Mouse (Mus musculus): ENCODE data around the gene Dclk1. TPM values are rescaled to one million over a fixed set of nuclear protein-coding genes. Genes with fewer than 3 reads are reported as not detected.

Dclk1 gene
- polyA plus RNA-seq, 2 experiments = 23.3 to 66.2 TPM

GRCm38 (mm10) chr3:55571552-55572296 is 329.6 kb downstream of the Dclk1 start:
- Histone ChIP-seq H3K27ac (replicated peaks; ENCODE audit: low read depth, low read length) (no peak overlapping the region), H3K9ac (ENCODE audit: low read depth, low read length, severe bottlenecking) (no peak overlapping the region), H3K4me3 (replicated peaks; ENCODE audit: low read length) (no peak overlapping the region), H3K36me3 (ENCODE audit: control insufficient read depth, insufficient read depth, low read length) (no peaks in the 10 kb centered on the region), H3K27me3 (ENCODE audit: control insufficient read depth, insufficient read depth, low read length) (no peaks in the 10 kb centered on the region), H3K4me2 (replicated peaks; ENCODE audit: low read depth, low read length, severe bottlenecking) (no peak overlapping the region), H3K4me1 (ENCODE audit: control insufficient read depth, insufficient read depth, low read length) (peaks cover 4% of the 10 kb centered on the region; the same call in 1 of the 2 replicates), H3K9me3 (ENCODE audit: control insufficient read depth, low read length) (no peaks in the 10 kb centered on the region)
- DNase-seq (ENCODE audit: low spot score) (peak; percentile 66), ATAC-seq (ENCODE audit: low FRiP score, low read depth) (no peak)
- TF ChIP-seq POLR2A (IDR thresholded peaks at IDR 0.05; ENCODE audit: borderline replicate concordance, extremely low read depth, insufficient read depth, insufficient read length) = no peak
- 34% methylated on average over 11 of the region's 11 CpGs for WGBS

GRCm38 (mm10) chr3:55572297-55572681 is 330.1 kb downstream of the Dclk1 start:
- no peaks in the 10 kb centered on the region for H3K36me3 ChIP-seq (ENCODE audit: control insufficient read depth, insufficient read depth, low read length)
- no peak overlapping the region for H3K9ac ChIP-seq (ENCODE audit: low read depth, low read length, severe bottlenecking)
- WGBS = 64% methylated on average over 4 of the region's 4 CpGs
- H3K9me3 ChIP-seq (ENCODE audit: control insufficient read depth, low read length) = no peaks in the 10 kb centered on the region
- ATAC-seq (ENCODE audit: low FRiP score, low read depth) (no peak), DNase-seq (ENCODE audit: low spot score) (no peak)
- no peak overlapping the region for H3K27ac ChIP-seq (replicated peaks; ENCODE audit: low read depth, low read length)
- H3K4me2 ChIP-seq (replicated peaks; ENCODE audit: low read depth, low read length, severe bottlenecking) = no peak overlapping the region
- H3K4me1 ChIP-seq (ENCODE audit: control insufficient read depth, insufficient read depth, low read length) = peaks cover 4% of the 10 kb centered on the region; the same call in 1 of the 2 replicates
- no peak overlapping the region for H3K4me3 ChIP-seq (replicated peaks; ENCODE audit: low read length)
- no peaks in the 10 kb centered on the region for H3K27me3 ChIP-seq (ENCODE audit: control insufficient read depth, insufficient read depth, low read length)
- no peak for TF ChIP-seq POLR2A (IDR thresholded peaks at IDR 0.05; ENCODE audit: borderline replicate concordance, extremely low read depth, insufficient read depth, insufficient read length)

- H3K4me2 ChIP-seq (replicated peaks; ENCODE audit: low read depth, low read length, severe bottlenecking) = no peak overlapping the region
- H3K27ac ChIP-seq (replicated peaks; ENCODE audit: low read depth, low read length) = no peak overlapping the region
- H3K9ac ChIP-seq (ENCODE audit: low read depth, low read length, severe bottlenecking) = no peak overlapping the region
- no peak for ATAC-seq (ENCODE audit: low FRiP score, low read depth)
- no peak for DNase-seq (ENCODE audit: low spot score)
- H3K4me1 ChIP-seq (ENCODE audit: control insufficient read depth, insufficient read depth, low read length) = peaks cover 4% of the 10 kb centered on the region; the same call in 1 of the 2 replicates
- no peaks in the 10 kb centered on the region for H3K9me3 ChIP-seq (ENCODE audit: control insufficient read depth, low read length)
- WGBS = 35% methylated on average over 4 of the region's 4 CpGs
- no peak for TF ChIP-seq POLR2A (IDR thresholded peaks at IDR 0.05; ENCODE audit: borderline replicate concordance, extremely low read depth, insufficient read depth, insufficient read length)
- no peak overlapping the region for H3K4me3 ChIP-seq (replicated peaks; ENCODE audit: low read length)
- H3K36me3 ChIP-seq (ENCODE audit: control insufficient read depth, insufficient read depth, low read length) = no peaks in the 10 kb centered on the region
- H3K27me3 ChIP-seq (ENCODE audit: control insufficient read depth, insufficient read depth, low read length) = no peaks in the 10 kb centered on the region
These were observed 331.8 kb downstream of the Dclk1 start for GRCm38 (mm10) chr3:55574003-55574402.

- Histone ChIP-seq H3K9ac (ENCODE audit: low read depth, low read length, severe bottlenecking) (no peak overlapping the region), H3K4me2 (replicated peaks; ENCODE audit: low read depth, low read length, severe bottlenecking) (no peak overlapping the region), H3K27me3 (ENCODE audit: control insufficient read depth, insufficient read depth, low read length) (no peaks in the 10 kb centered on the region), H3K36me3 (ENCODE audit: control insufficient read depth, insufficient read depth, low read length) (no peaks in the 10 kb centered on the region), H3K4me3 (replicated peaks; ENCODE audit: low read length) (no peak overlapping the region), H3K9me3 (ENCODE audit: control insufficient read depth, low read length) (no peaks in the 10 kb centered on the region), H3K4me1 (ENCODE audit: control insufficient read depth, insufficient read depth, low read length) (peaks cover 43% of the 10 kb centered on the region), H3K27ac (replicated peaks; ENCODE audit: low read depth, low read length) (peak overlapping the region; percentile 70; the same call in 1 of the 2 replicates)
- peak; percentile 50 for DNase-seq (ENCODE audit: low spot score)
- no peak for TF ChIP-seq POLR2A (IDR thresholded peaks at IDR 0.05; ENCODE audit: borderline replicate concordance, extremely low read depth, insufficient read depth, insufficient read length)
- WGBS = 7% methylated on average over 12 of the region's 12 CpGs
- peak; percentile 17; the same call in 1 of the 2 replicates for ATAC-seq (ENCODE audit: low FRiP score, low read depth)
These were observed 345.3 kb downstream of the Dclk1 start for GRCm38 (mm10) chr3:55587434-55587971.

- H3K27me3 ChIP-seq (ENCODE audit: control insufficient read depth, insufficient read depth, low read length) = no peaks in the 10 kb centered on the region
- H3K9ac ChIP-seq (ENCODE audit: low read depth, low read length, severe bottlenecking) = no peak overlapping the region
- WGBS = 8% methylated on average over 12 of the region's 12 CpGs
- peak overlapping the region; percentile 70 for H3K27ac ChIP-seq (replicated peaks; ENCODE audit: low read depth, low read length)
- DNase-seq (ENCODE audit: low spot score) (peak; percentile 52), ATAC-seq (ENCODE audit: low FRiP score, low read depth) (peak; percentile 78)
- peak overlapping the region; percentile 10; the same call in 1 of the 2 replicates for H3K4me2 ChIP-seq (replicated peaks; ENCODE audit: low read depth, low read length, severe bottlenecking)
- no peaks in the 10 kb centered on the region for H3K36me3 ChIP-seq (ENCODE audit: control insufficient read depth, insufficient read depth, low read length)
- TF ChIP-seq POLR2A (IDR thresholded peaks at IDR 0.05; ENCODE audit: borderline replicate concordance, extremely low read depth, insufficient read depth, insufficient read length) = no peak
- H3K4me3 ChIP-seq (replicated peaks; ENCODE audit: low read length) = no peak overlapping the region
- no peaks in the 10 kb centered on the region for H3K9me3 ChIP-seq (ENCODE audit: control insufficient read depth, low read length)
- peaks cover 43% of the 10 kb centered on the region for H3K4me1 ChIP-seq (ENCODE audit: control insufficient read depth, insufficient read depth, low read length)
These were observed 346.1 kb downstream of the Dclk1 start for GRCm38 (mm10) chr3:55587972-55588946.

Other genes with a start within 250 kb of the Dclk1 start
- 2.4 and 2.6 TPM in 2 replicates for gene Ccna1, start 186.9 kb upstream of the Dclk1 start, polyA plus RNA-seq (2012; rRNA removed)
- gene Ccna1, start 186.9 kb upstream of the Dclk1 start, polyA plus RNA-seq (2014; fragmentation: Nextera tagmentation; extraction: Ambion mirVana) = 1.7 and 2.5 TPM in 2 replicates
- gene Spg20, start 130.3 kb upstream of the Dclk1 start, polyA plus RNA-seq (2012; rRNA removed) = 52.3 and 53.2 TPM in 2 replicates
- 80.0 and 81.1 TPM in 2 replicates for gene Spg20, start 130.3 kb upstream of the Dclk1 start, polyA plus RNA-seq (2014; fragmentation: Nextera tagmentation; extraction: Ambion mirVana)
- gene Ccdc169, start 105.0 kb upstream of the Dclk1 start, polyA plus RNA-seq (2012; rRNA removed) = 0.10 and 0.11 TPM in 2 replicates
- gene Ccdc169, start 105.0 kb upstream of the Dclk1 start, polyA plus RNA-seq (2014; fragmentation: Nextera tagmentation; extraction: Ambion mirVana) = 0.07 and 0.25 TPM in 2 replicates
- 0.09 and 0.12 TPM in 2 replicates for gene Sohlh2, start 60.3 kb upstream of the Dclk1 start, polyA plus RNA-seq (2012; rRNA removed)
- not detected in 2 replicates for gene Sohlh2, start 60.3 kb upstream of the Dclk1 start, polyA plus RNA-seq (2014; fragmentation: Nextera tagmentation; extraction: Ambion mirVana)
- not detected in 2 replicates for gene Gm21954, start 229.8 kb downstream of the Dclk1 start, polyA plus RNA-seq (2012; rRNA removed)
- gene Gm21954, start 229.8 kb downstream of the Dclk1 start, polyA plus RNA-seq (2014; fragmentation: Nextera tagmentation; extraction: Ambion mirVana) = not detected in 2 replicates

Data from limb, embryonic 14.5 days (tissue).